Mouse (Mus musculus) lung, postnatal 4 days (tissue): Measurements from ENCODE around the gene Tmx2.

Source experiments
- DNase-seq, 2 experiments: peaks; one replicate each; pipeline ENCODE4 v3.0.0; 2021

The Tmx2 gene

DNA sequence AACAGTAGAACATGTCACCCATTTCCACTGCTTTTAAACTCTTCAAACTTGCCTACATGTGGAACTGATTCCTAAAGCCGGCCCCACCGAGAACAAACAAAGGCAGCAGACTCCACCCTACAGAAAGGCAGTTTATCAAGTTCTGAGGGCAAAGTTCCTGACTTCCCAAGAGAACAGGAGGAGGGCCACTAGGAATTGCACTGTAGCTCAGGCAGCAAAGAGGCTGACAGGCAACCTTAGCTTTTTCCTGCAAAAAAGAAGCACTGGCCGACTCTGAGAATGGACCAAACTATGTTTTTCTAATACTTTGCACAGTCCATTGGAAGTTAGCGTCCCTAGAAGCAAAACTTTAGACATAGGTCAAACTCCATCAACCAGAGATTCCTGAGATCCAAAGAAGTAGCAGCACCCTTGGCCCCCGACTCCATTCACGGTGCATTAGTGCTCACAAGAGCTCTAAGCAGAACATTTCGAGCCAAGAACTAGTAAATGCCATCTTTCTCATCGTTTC is 42.7 kb downstream of the Tmx2 start:
- DNase-seq: peak; percentile 48 to 52

DNA sequence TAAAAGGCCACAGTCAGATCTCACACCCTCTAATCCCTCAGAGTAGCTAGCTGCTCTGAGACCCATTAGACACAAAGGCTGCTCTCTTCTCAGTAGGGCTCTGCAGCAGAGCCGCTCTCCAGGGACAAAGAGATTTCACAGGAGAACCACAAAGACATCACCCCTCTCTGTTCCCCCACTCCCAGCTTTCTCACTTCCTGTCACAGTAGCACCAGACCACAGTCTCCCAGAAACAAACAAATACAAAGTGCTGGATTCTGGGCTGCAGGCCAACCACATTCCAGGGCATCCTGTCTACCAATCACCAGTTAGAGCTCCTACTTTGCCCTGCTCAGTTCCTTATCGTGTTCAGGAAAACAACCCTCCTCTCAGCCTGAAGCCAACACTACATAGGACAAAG is 43.3 kb downstream of the Tmx2 start:
- DNase-seq: peak; percentile 94 to 97

DNA sequence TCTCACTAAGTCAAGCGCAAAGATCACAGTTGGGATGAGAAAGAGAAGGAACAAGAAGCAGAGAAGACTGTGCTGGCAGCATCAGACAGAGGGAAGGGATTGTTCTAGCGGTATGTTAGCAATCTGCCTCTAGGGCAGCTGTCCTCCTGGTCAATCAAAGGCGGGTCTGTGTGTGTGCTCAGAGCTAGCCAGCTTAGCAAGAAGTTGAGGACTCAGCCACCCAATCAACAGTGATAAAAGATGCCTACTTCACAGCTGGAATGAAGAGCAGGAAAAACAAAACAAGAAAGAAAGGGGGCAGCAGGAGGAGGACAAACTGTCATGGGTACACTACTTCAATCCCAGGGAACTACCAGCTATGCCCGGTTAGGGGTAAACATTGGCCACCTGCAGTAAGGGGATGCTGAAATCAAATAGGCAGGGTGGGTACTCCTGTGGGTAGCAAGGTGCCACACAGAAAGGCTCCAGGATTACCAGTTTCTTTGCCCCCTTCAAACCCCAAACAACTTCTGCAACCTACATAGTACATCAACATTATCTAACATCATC is 43.9 kb downstream of the Tmx2 start:
- DNase-seq: peak; percentile 29 to 48

DNA sequence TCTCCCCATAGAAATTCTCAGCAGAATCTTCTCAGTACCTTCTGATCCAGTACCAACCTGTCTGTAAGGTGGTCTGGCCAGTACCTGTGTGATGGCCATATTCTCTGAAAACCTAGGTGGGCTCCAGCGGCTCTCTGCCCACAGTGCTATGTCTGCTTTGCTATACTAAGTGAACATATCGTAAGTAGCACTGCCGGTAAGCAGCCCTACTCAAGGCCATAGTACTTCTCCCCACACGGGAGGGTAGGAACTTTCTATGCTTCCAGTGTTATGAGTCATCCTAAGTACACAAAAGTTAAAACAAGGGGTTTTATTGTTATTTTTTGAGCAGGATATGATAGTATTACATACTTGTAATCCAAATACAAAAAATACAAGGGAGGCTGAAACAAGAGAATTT is 44.9 kb downstream of the Tmx2 start:
- peak in 1 of 2 experiments; percentile 9 for DNase-seq

DNA sequence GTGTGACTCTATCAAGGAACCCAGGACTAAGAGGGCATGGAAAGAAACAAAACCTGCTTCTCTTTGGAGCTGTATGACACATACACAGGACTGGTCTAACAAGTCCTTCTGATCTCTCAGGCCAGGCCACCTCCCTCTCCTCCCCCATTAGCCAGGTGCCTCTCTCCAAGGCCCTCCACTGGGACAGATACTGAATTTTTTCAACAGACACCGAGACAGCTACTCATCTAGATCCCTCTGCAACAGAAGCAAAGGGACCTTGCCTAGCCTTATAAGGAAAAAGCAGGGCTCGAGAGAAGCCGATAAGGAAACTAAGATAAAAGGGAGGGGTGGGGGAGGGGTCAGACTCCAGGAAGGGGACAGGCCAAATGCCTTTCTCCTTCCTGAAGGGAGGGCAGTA is 45.9 kb downstream of the Tmx2 start:
- peak; percentile 35 to 50 for DNase-seq

DNA sequence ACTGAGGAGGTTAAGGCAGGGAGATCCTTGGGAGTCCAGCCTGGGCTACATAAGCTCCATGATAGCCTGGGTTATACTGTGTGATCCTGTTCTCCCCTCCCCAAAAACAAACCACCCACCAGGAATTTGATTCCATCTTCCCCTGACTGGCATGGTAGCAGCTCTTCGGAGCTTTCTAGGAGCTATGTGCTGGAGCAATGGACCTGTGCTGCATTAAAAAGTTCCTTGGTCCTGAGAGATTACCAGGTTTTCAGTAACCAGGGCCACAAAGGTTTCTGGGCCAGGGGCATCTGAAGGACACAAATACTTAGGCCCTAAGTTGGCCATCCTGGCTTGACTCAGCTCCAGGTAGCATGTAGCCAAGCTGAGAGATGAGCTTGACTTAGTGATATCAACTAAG is 46.9 kb downstream of the Tmx2 start:
- no peak for DNase-seq

DNA sequence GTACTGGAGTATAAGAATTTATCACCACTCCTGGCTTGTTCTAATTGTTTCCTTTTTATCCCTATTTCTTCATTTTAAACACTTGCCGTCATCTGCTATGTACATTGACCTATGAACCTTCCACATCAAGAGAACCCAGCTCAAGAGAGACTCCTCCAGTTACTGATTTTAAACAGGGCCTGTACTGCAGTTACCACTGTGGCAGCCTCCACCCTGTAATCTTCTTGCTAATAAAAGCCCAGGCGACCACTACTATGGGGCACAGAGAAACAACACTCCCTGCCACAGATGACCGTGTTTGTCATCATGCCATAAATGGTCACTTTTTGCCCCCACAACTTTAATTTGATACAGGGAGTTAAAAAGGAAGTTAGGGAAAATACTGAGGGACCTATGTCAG is 51.9 kb downstream of the Tmx2 start:
- no peak for DNase-seq

DNA sequence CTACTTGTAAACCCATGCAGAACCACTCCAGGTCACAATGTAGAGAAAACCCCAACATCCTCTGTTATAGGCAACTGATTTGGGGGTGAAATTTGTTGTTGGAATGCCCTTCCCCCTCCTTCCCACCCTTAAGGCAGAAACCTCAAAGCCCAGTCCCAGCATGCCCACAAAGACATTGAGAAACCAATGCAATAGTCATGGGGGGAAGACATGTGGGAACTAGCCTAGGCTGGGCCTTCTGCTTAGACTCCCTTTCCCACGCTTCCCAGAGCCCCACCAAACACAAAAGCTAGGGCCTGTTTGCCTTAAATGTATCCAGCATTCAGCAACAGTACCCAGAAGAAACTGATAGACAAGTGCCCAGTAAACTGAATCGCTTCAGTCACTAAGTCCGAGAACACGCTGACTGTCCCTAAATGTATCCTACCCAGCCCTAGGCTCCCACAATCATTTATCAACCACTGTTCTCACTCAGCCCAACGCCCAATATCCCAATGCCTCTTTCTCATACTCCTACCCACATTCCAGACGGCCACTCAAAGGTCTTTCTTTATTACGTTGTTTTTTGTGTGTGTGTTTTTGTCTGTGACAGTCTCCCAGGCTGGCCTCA is 52.5 kb downstream of the Tmx2 start:
- no peak for DNase-seq

DNA sequence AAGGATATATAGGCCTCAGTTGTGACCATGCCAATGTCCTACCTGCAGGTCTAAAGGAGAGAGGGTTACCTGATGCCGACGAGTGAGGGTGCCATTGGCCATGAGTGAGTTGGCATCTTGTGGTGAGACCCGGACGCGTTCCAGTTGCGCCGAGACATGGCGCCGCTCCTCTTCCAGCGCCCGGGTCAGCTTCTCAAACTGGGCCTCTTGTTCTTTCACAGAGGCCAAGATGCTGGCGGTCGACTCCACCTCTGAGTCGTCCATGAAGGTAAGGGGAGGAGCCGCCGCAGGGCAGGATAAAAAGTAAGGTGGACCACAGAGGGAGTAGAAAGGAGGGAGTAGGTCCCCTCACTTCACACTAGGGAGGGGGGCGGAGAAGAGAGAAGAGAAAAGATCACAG is 54.7 kb downstream of the Tmx2 start:
- DNase-seq: no peak

DNA sequence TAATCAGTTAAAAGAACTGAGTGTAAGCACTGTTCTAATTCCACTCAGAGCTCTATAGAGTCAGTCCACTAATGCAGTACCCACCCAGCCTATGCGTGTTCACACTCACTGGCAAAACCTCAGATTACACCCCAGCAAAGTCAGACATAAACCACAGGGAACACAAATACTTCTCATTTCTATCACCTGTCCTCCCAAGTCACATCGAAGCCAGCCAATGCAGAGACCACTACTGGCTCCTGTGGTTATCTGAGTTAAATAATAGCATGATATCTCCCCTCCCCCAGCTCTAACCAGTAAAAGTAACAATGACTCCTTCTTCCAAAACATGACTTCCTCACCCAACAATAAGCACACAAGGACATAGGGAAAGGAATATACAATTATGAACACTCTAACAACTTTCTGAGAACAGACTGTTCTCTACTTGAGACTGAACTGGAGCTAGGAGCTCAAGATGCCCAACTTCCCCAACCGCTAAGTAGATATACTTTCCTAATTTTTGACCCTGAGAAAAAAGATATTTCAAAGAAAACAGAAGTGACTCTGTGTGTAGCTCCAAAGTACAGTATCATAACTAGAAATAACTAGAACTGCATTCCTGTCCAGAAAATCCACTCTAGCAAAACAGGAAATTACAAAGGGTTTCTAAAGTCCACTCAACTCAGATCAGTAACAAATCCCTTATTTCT is 55.4 kb downstream of the Tmx2 start:
- no peak for DNase-seq

DNA sequence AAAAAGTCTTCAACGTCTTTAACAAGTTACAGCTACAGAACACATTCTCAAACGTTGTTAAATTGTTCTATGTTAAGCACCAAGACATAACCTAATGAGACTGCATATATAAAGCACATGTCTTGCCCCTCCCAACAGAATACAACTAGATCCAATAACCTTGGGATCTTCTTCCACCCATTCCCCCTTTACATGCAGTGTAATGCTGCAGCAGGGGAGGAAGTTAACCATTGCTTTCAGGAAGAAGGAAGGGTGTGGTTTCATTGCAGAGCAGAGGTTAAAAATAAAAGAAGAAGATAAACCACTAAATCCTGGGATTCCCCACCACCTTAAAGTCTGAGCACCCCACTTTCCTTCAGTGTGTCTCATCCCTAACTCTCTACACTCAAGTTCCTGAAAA is 56.3 kb downstream of the Tmx2 start:
- no peak for DNase-seq
